Mouse (Mus musculus): ENCODE data around the gene Naif1.
A peak's percentile ranks its signal among the peaks of the same experiment; 100 is the strongest.
"Not testable (repeated sequence)": the region's sequence is repeated elsewhere in the genome, so short reads cannot be mapped to it uniquely, and the experiment has no call there.

Gene Naif1

DNA sequence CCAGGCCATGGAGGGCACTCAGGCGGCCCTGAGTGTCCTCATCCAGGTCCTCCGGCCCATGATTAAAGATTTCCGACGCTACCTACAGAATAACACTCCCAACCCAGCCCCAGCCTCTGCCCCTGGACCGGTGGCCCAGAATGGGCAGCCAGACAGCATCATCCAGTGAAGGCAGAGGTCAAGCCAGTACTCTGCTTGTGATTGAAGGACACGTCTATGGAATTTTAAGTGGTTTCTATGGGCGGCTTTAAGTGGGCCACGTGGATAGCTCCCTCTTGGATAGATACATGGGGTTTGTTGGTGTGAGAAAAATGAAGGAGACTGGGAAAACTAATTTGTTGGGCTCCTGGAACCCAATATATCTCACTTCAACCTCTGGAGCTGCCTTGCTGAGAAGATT is 4.8 kb downstream of the Naif1 start:
- DNase-seq (ENCODE audit: low spot score), result no peak

GRCm38 (mm10) chr2:32458300-32458699 is 8.0 kb downstream of the Naif1 start:
- DNase-seq (ENCODE audit: low spot score), result no peak

- no peak for DNase-seq (ENCODE audit: low spot score)
These were observed 9.4 kb downstream of the Naif1 start for GRCm38 (mm10) chr2:32459657-32460056.

GRCm38 (mm10) chr2:32463773-32464172 is 13.5 kb downstream of the Naif1 start:
- DNase-seq (ENCODE audit: low spot score), result no peak

DNA sequence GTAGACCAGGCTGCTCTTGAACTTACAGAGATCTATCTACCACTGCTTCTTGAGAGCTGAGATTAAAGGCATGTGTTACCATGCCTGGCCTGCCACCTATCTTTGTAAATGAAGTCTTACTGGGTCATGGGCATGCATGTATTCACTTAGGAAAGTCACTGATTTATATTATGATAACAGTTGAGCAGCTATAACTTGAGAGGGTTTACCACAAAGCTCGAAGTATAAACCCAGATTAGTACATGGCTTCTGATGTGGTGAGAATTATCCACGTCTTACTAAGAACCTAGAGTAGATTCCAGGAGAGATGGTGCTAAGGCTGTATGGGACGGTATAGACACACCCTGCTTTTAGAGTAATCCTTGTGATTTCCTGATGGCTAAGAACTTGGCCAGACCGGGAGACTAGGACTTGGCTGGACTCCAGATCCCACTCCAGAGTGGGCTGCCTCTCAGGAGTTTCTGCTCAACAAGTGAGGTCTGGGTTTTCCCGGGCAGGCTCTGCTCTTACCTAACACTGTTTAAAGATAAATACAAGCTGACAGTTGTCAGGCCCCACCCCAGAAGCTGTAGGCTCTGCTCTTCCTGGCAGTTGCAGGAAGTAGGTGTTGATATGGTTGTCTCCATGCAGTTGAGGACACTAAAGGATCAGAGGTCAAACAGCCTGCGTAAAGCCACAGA is 14.1 kb downstream of the Naif1 start:
- no peak for DNase-seq (ENCODE audit: low spot score)

DNA sequence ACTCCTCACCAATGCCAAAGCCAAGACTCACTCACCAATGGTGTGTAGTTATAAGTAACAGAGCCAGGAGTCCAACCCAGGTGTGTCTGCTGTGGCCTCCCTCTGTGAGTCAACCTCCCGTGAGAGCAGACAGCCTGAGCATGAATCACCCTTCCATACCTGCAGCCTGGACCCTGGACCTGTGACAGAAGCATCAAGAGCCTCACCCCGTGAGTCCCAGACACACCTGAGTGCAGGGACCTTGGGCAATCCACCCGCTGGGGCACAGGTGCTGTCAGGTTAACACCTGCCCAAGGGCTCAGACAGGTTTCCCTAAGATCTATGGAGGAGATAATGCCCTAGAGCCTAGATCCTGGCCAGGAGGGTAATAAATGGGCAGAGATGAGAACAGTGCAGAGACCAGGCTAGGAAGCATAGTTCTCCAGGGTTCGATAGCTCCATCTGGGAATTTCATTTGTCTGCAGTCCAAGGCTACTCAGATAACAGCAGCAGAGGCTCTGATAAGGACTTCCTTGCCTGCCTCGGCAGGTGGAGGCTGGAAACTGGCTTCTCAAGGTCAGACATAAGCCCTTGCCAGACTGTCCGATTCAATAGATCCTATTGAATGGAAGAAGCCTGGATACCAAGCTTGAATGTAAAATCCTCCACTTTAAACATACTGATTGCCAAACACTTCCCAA is 20.9 kb downstream of the Naif1 start:
- DNase-seq (ENCODE audit: low spot score), result no peak

GRCm38 (mm10) chr2:32471681-32472061 is 21.4 kb downstream of the Naif1 start:
- DNase-seq (ENCODE audit: low spot score), result no peak

DNA sequence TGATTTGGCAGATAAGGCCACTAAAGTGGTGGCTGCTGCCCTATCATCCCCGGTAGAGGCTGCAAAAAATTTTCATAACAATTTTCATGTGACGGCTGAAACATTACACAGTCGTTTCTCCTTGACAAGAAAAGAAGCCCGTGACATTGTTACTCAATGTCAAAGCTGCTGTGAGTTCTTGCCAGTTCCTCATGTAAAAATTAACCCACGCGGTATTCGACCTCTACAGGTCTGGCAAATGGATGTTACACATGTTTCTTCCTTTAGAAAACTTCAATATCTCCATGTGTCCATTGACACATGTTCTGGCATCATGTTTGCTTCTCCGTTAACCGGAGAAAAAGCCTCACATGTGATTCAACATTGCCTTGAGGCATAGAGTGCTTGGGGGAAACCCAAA is 25.1 kb downstream of the Naif1 start:
- DNase-seq (ENCODE audit: low spot score), result not testable (repeated sequence)

- no peak for DNase-seq (ENCODE audit: low spot score)
These were observed 32.1 kb downstream of the Naif1 start for GRCm38 (mm10) chr2:32482351-32482750.

DNA sequence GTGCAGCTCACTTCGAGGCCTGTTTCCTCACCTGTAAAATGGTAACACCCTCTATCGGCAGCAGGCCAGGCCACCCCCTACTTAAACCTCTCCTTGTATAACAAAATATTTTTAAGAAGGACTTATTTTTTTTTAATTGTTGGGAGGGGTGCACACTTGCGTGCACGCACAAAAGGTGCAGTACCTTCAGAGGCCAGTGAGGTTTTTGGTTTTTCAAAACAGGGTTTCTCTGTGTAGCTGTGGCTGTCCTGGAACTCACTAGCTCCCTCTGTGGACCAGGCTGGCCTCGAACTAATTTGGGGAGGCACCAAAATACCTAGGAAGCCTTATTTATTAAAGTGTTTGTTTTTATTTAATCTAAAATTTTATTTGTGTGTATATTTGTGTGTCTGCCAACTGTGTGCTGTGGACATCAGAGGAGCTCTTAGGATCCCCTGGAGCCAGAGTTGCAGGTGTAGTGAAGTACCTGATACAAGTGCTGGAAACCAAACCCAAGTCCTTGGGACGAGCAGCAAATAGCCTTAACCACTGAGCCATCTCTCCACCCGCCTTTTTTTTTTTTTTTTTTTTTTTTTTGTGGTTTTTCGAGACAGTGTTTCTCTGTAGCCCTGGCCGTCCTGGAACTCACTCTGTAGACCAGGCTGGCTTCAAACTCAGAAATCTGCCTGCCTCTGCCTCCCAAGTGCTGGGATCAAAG is 33.1 kb downstream of the Naif1 start:
- DNase-seq (ENCODE audit: low spot score), result no peak

DNA sequence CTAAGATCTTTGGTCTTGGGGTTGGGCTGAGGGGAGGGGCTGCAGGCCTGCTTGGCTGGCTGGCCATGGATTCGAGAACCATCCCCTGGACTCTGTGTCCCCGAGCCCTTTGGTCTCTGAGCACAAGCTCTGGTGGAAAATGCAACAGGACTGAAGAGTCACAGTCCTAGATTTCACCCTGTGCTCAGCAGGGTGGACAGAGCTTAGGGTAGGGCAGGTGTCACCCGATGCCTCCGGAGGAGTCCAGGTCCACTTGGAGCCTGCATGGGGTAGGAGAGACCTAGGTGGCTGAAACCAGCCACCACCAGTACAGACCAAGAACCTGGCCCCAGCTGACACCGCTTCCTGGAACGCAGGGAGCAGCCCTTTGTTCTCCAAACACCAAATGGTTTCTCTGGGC is 34.7 kb downstream of the Naif1 start:
- DNase-seq (ENCODE audit: low spot score), result no peak

GRCm38 (mm10) chr2:32485751-32486150 is 35.5 kb downstream of the Naif1 start:
- no peak for DNase-seq (ENCODE audit: low spot score)

GRCm38 (mm10) chr2:32486155-32486554 is 35.9 kb downstream of the Naif1 start:
- DNase-seq (ENCODE audit: low spot score), result no peak

GRCm38 (mm10) chr2:32487124-32487623 is 36.9 kb downstream of the Naif1 start:
- peak; percentile 88 for DNase-seq (ENCODE audit: low spot score)

DNA sequence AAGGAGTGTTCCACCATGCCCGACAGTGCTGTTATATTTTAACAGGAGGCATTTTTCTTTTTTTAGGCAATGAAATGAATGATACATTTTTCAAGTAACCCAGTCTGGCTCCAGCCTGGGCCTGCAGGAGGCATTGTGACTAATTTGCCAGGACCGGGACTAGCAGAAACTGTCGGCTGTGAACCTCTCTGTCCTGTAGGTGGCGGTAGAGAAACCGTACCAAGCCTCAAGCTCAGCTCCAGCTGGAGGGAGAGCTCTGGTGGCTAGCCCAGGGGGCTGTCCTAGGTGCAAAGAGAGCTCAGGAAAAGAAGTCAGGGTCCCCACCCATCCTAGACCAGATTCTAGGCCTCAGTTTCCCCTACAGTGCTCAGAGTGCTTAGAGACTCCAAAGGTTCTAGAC is 38.4 kb downstream of the Naif1 start:
- DNase-seq (ENCODE audit: low spot score), result peak; percentile 53

GRCm38 (mm10) chr2:32490730-32491129 is 40.5 kb downstream of the Naif1 start:
- DNase-seq (ENCODE audit: low spot score), result not testable (repeated sequence)

DNA sequence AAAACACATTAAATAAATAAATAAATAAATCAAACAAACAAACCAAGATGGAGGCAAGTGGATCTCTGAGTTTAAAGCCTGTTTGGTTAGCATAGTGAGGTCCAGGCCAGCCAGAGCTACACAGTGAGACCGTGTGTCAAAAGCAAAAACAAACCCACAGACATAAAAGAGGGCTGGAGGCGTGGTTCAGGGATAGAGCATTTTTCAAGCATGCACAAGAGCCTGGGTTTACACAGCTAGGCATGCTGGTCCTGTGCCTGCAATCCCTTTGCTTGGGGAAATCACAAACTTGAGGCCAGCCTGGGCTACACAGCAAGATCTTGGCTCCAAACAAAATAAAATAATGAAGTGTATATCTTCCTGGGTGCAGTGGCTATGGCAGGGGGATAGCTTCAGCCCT is 42.4 kb downstream of the Naif1 start:
- DNase-seq (ENCODE audit: low spot score), result no peak

DNA sequence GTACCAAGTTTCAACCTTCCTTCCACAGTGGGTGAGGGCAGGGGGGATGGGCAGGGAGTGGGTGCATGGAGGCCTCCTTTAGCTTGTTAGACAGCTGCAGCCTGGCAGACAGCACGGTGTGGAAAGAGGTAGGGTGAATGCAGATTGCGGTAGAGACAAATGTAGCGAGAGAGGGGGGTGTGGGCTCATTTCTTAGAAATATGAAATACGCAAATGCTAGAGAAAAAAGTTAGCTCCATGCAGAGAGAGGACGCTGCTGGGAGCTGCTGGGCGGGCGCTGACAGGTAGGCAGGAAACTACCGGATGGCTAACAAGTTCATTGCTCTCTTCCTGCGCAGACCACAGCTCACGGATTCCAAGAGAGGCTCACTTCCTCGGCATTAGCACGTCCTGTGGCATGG is 43.0 kb downstream of the Naif1 start:
- DNase-seq (ENCODE audit: low spot score), result no peak

- no peak for DNase-seq (ENCODE audit: low spot score)
These were observed 44.3 kb downstream of the Naif1 start for GRCm38 (mm10) chr2:32494522-32494921.

DNA sequence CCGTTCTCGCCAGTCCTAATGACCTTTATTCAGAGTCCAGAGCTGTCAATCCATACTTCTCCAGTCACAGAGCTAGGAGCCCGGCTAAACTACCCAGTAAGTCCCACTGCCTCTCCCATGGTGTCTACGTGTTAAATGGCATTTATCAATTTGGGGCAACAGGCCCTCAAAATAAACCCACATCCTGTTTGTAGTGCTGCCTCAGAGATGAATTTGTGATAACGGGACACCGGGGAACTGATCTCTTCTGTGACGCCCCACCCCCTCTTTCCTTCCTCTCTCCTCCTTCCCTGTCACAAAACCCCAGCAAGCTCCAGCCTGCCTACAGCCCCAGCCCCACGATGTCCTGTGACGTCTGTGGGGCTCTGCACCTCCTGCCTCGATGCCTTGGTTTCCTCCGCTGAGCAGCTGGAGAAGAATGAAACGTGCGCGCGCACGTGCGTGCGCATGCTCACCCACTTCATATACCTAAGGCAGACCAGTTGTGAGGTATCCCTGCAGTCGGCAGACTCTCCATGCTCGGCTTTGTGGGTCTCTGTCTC is 45.0 kb downstream of the Naif1 start:
- DNase-seq (ENCODE audit: low spot score), result no peak

GRCm38 (mm10) chr2:32496190-32496589 is 45.9 kb downstream of the Naif1 start:
- DNase-seq (ENCODE audit: low spot score), result no peak

DNA sequence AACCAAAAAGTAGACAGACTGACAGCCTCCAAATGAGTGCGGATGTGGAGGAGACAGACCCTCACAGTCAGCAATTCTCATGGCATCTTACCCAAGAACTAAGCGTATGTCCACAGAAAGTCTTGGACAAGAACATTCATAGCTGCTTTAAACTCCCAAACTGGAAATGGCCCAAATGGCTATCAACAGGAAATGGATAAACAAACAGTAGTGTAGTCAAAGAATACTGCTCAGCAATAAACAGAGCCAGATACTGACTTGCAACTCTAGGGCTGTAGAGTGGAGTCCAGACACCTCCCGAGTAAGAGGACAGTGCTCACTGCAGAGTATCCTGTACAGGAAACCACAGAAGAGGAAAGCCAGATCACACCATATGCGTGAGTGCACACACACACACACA is 49.1 kb downstream of the Naif1 start:
- no peak for DNase-seq (ENCODE audit: low spot score)

DNA sequence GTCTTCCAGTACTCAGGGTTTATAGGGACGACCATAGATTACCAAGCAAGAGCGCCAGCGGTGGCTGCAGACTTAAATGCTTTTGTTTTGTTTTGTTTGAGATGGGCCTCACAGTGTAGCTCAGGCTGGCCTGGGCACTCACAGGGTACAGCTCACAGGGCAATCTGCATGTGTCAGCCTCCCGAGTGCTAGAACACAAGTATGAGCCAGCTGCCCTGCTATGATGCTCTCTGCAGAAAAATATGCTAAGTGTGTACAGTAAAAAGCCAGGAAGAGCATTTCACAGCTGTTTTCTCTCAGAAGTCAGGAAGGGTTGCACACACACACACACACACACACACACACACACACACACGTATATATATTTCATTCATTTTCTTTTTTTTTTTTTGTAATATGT is 50.2 kb downstream of the Naif1 start:
- DNase-seq (ENCODE audit: low spot score), result no peak

All from urinary bladder, postnatal 10 days (tissue).